Mouse (Mus musculus): ENCODE measurements at regions not wholly inside any gene's neighbourhood (a gene's known extent, or its start where the extent isn't known, plus 50 kb on each side); places are given as distances from the start of the nearest gene placed in this dataset.

DNA sequence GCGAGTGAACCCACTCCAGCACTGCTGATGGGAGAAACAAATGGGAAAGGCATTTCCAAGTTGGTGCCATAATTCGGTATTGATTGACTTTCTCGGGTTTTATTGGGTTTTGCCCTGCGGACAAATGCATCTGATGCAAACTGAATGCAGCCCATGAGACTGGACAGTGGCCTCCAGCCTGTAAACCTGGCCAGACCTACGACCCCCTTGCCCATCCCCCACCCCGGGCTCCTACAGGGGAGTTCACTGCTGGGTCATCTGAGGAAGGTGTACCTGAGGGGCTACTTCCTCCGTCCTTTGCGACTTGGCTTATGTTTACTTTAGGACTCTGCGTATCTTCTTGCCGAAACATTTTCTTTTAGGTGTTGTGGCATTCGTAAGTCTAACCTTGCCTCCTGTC, 262.3 kb upstream of the Irx2 start:
- no peak for DNase-seq (ENCODE audit: low read depth, low spot score)
- H3K4me3 ChIP-seq (ENCODE audit: insufficient read depth in 1 of 2, low read depth in 1 of 2, low read length in 2 of 2, poor library complexity in 1 of 2, severe bottlenecking in 1 of 2), result no peak overlapping the region
- in situ Hi-C loops (cut with MboI; ENCODE audit: low sequenced_read_pairs in 2 of 2, unreplicated experiment in 2 of 2), result no loop called here
- no peaks in the 10 kb centered on the region for H3K9me3 ChIP-seq (ENCODE audit: control insufficient read depth, insufficient read depth, low read depth, low read length)
- H3K4me1 ChIP-seq (ENCODE audit: control insufficient read depth in 2 of 2, insufficient read depth in 2 of 2, low read length in 2 of 2, poor library complexity in 1 of 2), result no peaks in the 10 kb centered on the region
- TF ChIP-seq ZC3H11A (IDR thresholded peaks at IDR 0.05; ENCODE audit: borderline replicate concordance, low read depth, low read length), result no peak
- TF ChIP-seq MAFK (IDR thresholded peaks at IDR 0.05; ENCODE audit: insufficient read depth, low read depth, low read length), result no peak
- no peak for TF ChIP-seq HCFC1 (IDR thresholded peaks at IDR 0.05; ENCODE audit: borderline replicate concordance, insufficient read depth, low read length)
- TF ChIP-seq ZNF384 (IDR thresholded peaks at IDR 0.05; ENCODE audit: low read depth, low read length), result no peak
- no peak for TF ChIP-seq CHD2 (IDR thresholded peaks at IDR 0.05; ENCODE audit: low read depth, low read length)
- H3K36me3 ChIP-seq (ENCODE audit: control insufficient read depth, insufficient read depth, low read length, poor library complexity, severe bottlenecking), result no peaks in the 10 kb centered on the region
- H3K9ac ChIP-seq (ENCODE audit: insufficient read depth, low read depth, low read length, poor library complexity, severe bottlenecking), result no peak overlapping the region
- H3K27ac ChIP-seq (ENCODE audit: insufficient read depth, low read depth, low read length, poor library complexity, severe bottlenecking), result no peak overlapping the region

DNA sequence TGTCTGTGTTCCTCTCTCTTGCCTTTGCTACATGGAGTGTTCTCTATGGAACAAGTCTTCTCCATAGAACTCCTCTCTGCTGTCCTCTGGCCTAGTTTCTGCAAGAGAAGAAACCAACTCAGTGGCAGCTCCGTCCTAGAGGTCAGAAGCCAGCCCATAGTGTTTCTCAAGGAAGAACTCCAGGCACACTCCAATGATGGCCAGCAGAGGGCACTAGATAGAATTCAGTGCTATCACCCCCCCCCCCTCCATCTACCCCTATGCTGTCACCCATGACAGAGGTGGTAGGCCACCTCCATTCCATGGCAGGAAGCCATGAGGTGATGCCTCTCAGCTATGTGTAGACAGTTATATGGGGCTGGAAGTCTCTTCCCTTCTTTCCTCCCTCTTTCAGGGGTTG, 258.5 kb upstream of the Irx2 start:
- TF ChIP-seq ZC3H11A (IDR thresholded peaks at IDR 0.05; ENCODE audit: borderline replicate concordance, low read depth, low read length) (0 out of 2 replicates have a peak, but pooled peaks have one; percentile 30), CHD2 (IDR thresholded peaks at IDR 0.05; ENCODE audit: low read depth, low read length) (no peak), HCFC1 (IDR thresholded peaks at IDR 0.05; ENCODE audit: borderline replicate concordance, insufficient read depth, low read length) (no peak)
- DNase-seq (ENCODE audit: low read depth, low spot score), result no peak
- H3K9me3 ChIP-seq (ENCODE audit: control insufficient read depth, insufficient read depth, low read depth, low read length), result no peaks in the 10 kb centered on the region
- H3K4me3 ChIP-seq (ENCODE audit: insufficient read depth in 1 of 2, low read depth in 1 of 2, low read length in 2 of 2, poor library complexity in 1 of 2, severe bottlenecking in 1 of 2), result no peak overlapping the region
- no peak overlapping the region for H3K27ac ChIP-seq (ENCODE audit: insufficient read depth, low read depth, low read length, poor library complexity, severe bottlenecking)
- H3K36me3 ChIP-seq (ENCODE audit: control insufficient read depth, insufficient read depth, low read length, poor library complexity, severe bottlenecking), result no peaks in the 10 kb centered on the region
- no peak overlapping the region for H3K9ac ChIP-seq (ENCODE audit: insufficient read depth, low read depth, low read length, poor library complexity, severe bottlenecking)
- no peaks in the 10 kb centered on the region for H3K4me1 ChIP-seq (ENCODE audit: control insufficient read depth in 2 of 2, insufficient read depth in 2 of 2, low read length in 2 of 2, poor library complexity in 1 of 2)
- in situ Hi-C loops (cut with MboI; ENCODE audit: low sequenced_read_pairs in 2 of 2, unreplicated experiment in 2 of 2), result no loop called here

DNA sequence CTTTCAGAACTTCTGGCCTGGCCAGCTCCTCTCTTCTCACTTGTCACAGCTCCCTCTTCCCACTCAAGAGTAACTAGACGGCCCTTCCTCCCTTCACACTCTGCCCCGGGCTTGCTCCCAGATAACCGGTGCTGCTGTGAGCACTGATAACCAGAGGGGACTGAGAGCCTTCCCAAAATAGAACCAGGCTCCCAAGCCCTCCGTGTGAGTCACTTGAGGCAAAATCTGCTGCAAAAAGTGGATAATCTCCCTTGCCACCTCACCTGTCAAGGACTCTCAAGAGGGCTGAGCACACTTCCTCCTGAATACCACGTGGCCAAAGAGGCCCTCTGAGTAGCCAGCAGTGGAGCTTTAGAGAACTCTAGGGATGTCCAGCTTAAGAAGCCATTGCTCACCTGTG, 257.6 kb upstream of the Irx2 start:
- Histone ChIP-seq H3K4me3 (ENCODE audit: insufficient read depth in 1 of 2, low read depth in 1 of 2, low read length in 2 of 2, poor library complexity in 1 of 2, severe bottlenecking in 1 of 2) (no peak overlapping the region), H3K36me3 (ENCODE audit: control insufficient read depth, insufficient read depth, low read length, poor library complexity, severe bottlenecking) (no peaks in the 10 kb centered on the region), H3K9ac (ENCODE audit: insufficient read depth, low read depth, low read length, poor library complexity, severe bottlenecking) (no peak overlapping the region), H3K9me3 (ENCODE audit: control insufficient read depth, insufficient read depth, low read depth, low read length) (no peaks in the 10 kb centered on the region), H3K4me1 (ENCODE audit: control insufficient read depth in 2 of 2, insufficient read depth in 2 of 2, low read length in 2 of 2, poor library complexity in 1 of 2) (no peaks in the 10 kb centered on the region), H3K27ac (ENCODE audit: insufficient read depth, low read depth, low read length, poor library complexity, severe bottlenecking) (no peak overlapping the region)
- DNase-seq (ENCODE audit: low read depth, low spot score), result no peak
- in situ Hi-C loops (cut with MboI; ENCODE audit: low sequenced_read_pairs in 2 of 2, unreplicated experiment in 2 of 2), result no loop called here
- TF ChIP-seq ZNF384 (IDR thresholded peaks at IDR 0.05; ENCODE audit: low read depth, low read length), result no peak
- no peak for TF ChIP-seq CHD2 (IDR thresholded peaks at IDR 0.05; ENCODE audit: low read depth, low read length)
- TF ChIP-seq ZC3H11A (IDR thresholded peaks at IDR 0.05; ENCODE audit: borderline replicate concordance, low read depth, low read length), result no peak
- TF ChIP-seq MAFK (IDR thresholded peaks at IDR 0.05; ENCODE audit: insufficient read depth, low read depth, low read length), result no peak
- no peak for TF ChIP-seq HCFC1 (IDR thresholded peaks at IDR 0.05; ENCODE audit: borderline replicate concordance, insufficient read depth, low read length)

DNA sequence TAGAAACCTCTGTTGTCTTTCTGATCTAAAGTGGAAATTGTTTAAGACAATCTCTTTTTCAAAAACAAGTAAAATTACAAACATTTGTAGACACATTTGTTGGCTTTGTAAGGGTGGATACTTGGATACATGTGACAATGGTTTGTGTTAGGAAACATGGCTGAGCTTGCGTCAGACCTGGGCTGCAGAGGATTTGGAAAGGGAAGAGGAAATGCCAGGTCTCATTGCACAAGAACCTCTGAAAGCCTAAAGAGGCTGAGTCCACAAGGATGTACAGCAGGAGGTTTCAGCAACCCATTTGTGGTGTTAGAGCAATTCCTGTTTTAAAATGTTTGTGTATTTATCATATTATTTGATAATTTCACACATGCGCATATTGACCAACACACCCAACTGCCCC, 235.3 kb upstream of the Irx2 start:
- in situ Hi-C loops (cut with MboI; ENCODE audit: low sequenced_read_pairs in 2 of 2, unreplicated experiment in 2 of 2), result no loop called here
- TF ChIP-seq CHD2 (IDR thresholded peaks at IDR 0.05; ENCODE audit: low read depth, low read length) (no peak), HCFC1 (IDR thresholded peaks at IDR 0.05; ENCODE audit: borderline replicate concordance, insufficient read depth, low read length) (no peak), ZNF384 (IDR thresholded peaks at IDR 0.05; ENCODE audit: low read depth, low read length) (no peak), MAFK (IDR thresholded peaks at IDR 0.05; ENCODE audit: insufficient read depth, low read depth, low read length) (no peak), ZC3H11A (IDR thresholded peaks at IDR 0.05; ENCODE audit: borderline replicate concordance, low read depth, low read length) (no peak)
- no peak for DNase-seq (ENCODE audit: low read depth, low spot score)

DNA sequence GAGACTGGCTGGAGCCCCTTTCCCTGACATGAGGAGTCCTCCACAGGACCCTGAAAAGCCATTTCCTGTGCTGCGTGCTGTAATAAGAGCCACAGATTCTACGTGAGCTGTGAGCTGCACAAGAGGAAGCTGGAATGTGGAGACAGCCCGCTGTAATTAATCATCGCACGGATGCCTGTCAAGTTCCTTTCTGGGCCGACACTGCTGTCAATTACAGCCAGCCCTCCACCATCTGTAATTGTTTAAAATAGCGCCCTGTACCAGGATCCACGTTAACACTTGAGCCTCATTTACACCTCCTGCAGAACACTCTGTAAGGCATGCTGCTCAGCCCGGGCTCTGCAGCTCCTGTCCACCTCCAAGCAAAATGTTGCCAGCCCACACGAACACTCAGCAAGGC, 227.9 kb upstream of the Irx2 start:
- no peak overlapping the region for H3K4me3 ChIP-seq (ENCODE audit: insufficient read depth in 1 of 2, low read depth in 1 of 2, low read length in 2 of 2, poor library complexity in 1 of 2, severe bottlenecking in 1 of 2)
- TF ChIP-seq ZC3H11A (IDR thresholded peaks at IDR 0.05; ENCODE audit: borderline replicate concordance, low read depth, low read length), result no peak
- TF ChIP-seq CHD2 (IDR thresholded peaks at IDR 0.05; ENCODE audit: low read depth, low read length), result no peak
- no peak for TF ChIP-seq HCFC1 (IDR thresholded peaks at IDR 0.05; ENCODE audit: borderline replicate concordance, insufficient read depth, low read length)
- no peak for TF ChIP-seq MAFK (IDR thresholded peaks at IDR 0.05; ENCODE audit: insufficient read depth, low read depth, low read length)
- TF ChIP-seq ZNF384 (IDR thresholded peaks at IDR 0.05; ENCODE audit: low read depth, low read length), result no peak
- H3K9me3 ChIP-seq (ENCODE audit: control insufficient read depth, insufficient read depth, low read depth, low read length), result no peaks in the 10 kb centered on the region
- no peak overlapping the region for H3K9ac ChIP-seq (ENCODE audit: insufficient read depth, low read depth, low read length, poor library complexity, severe bottlenecking)
- H3K4me1 ChIP-seq (ENCODE audit: control insufficient read depth in 2 of 2, insufficient read depth in 2 of 2, low read length in 2 of 2, poor library complexity in 1 of 2), result no peaks in the 10 kb centered on the region
- no peak overlapping the region for H3K27ac ChIP-seq (ENCODE audit: insufficient read depth, low read depth, low read length, poor library complexity, severe bottlenecking)
- in situ Hi-C loops (cut with MboI; ENCODE audit: low sequenced_read_pairs in 2 of 2, unreplicated experiment in 2 of 2), result no loop called here
- H3K36me3 ChIP-seq (ENCODE audit: control insufficient read depth, insufficient read depth, low read length, poor library complexity, severe bottlenecking), result no peaks in the 10 kb centered on the region
- no peak for DNase-seq (ENCODE audit: low read depth, low spot score)

More for the DNA sequence above, 235.3 kb upstream of the Irx2 start:
- H3K36me3 ChIP-seq (ENCODE audit: control insufficient read depth, insufficient read depth, low read length, poor library complexity, severe bottlenecking), result no peaks in the 10 kb centered on the region
- H3K27ac ChIP-seq (ENCODE audit: insufficient read depth, low read depth, low read length, poor library complexity, severe bottlenecking), result no peak overlapping the region
- no peak overlapping the region for H3K9ac ChIP-seq (ENCODE audit: insufficient read depth, low read depth, low read length, poor library complexity, severe bottlenecking)
- no peaks in the 10 kb centered on the region for H3K4me1 ChIP-seq (ENCODE audit: control insufficient read depth in 2 of 2, insufficient read depth in 2 of 2, low read length in 2 of 2, poor library complexity in 1 of 2)
- no peak overlapping the region for H3K4me3 ChIP-seq (ENCODE audit: insufficient read depth in 1 of 2, low read depth in 1 of 2, low read length in 2 of 2, poor library complexity in 1 of 2, severe bottlenecking in 1 of 2)
- no peaks in the 10 kb centered on the region for H3K9me3 ChIP-seq (ENCODE audit: control insufficient read depth, insufficient read depth, low read depth, low read length)

Measured in ES-E14 (cell line).